Mouse (Mus musculus) thymus, postnatal 36 days (tissue): ENCODE measurements around the gene Gm14525.
"Not testable (repeated sequence)": the region's sequence is repeated elsewhere in the genome, so short reads cannot be mapped to it uniquely, and the experiment has no call there.

Experiments used
- DNase-seq, 2 experiments: peaks; one replicate each; pipeline ENCODE4 v3.0.0; 2022; ENCODE audit warnings: mixed read lengths in 2 of 2

The Gm14525 gene

DNA sequence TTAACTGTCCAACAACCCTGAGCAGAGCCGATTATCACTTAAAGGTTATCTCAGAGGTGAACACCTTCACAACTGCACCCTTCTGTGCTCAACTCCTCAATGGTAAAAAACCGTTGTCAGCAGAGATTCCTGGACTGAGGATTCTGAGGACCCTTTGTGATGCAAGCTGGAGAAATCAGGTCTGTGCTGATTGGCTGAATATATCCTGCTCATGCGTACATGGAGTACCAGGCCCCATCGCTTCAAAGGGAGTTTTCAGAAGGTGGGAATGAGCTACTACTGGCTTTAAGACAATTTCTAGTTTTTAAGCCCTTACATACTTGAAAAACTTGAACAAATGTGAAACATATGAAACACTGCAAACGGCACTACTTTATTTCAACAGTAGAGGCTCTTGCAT, at the start of gene Gm14525:
TSS of gene Gm14525 (minus strand) at position 101 of the 400 bp plus-strand sequence.
- DNase-seq: not testable (repeated sequence)
